Mouse (Mus musculus) c-Kit-negative CD71-positive TER-119-positive erythroid progenitor cells, embryonic 14.5 days (primary cell): ENCODE results near the gene Ahcyl1.
A peak's percentile ranks its signal among the peaks of the same experiment; 100 is the strongest.

Source experiments
- DNase-seq: peaks from one replicate; pipeline ENCODE4 v3.0.0-alpha.2; 2013; ENCODE audit warnings: low read depth, low spot score

The Ahcyl1 gene

GRCm38 (mm10) chr3:107703675-107704370, 7.5 kb upstream of the Ahcyl1 start:
- no peak for DNase-seq

- DNase-seq = no peak
Observed at GRCm38 (mm10) chr3:107701767-107702394, 5.5 kb upstream of the Ahcyl1 start.

- DNase-seq = no peak
Observed at GRCm38 (mm10) chr3:107700625-107701024, 4.3 kb upstream of the Ahcyl1 start.

GRCm38 (mm10) chr3:107696910-107697309, 550 bp upstream of the Ahcyl1 start:
- no peak for DNase-seq

GRCm38 (mm10) chr3:107695219-107695947, 977 bp downstream of the Ahcyl1 start:
- peak; percentile 27 for DNase-seq

- DNase-seq = no peak
Observed at GRCm38 (mm10) chr3:107694256-107694900, 2.0 kb downstream of the Ahcyl1 start.

- DNase-seq = no peak
Observed at GRCm38 (mm10) chr3:107690366-107690765, 6.0 kb downstream of the Ahcyl1 start.

- DNase-seq = no peak
Observed at GRCm38 (mm10) chr3:107689245-107689644, 7.1 kb downstream of the Ahcyl1 start.

GRCm38 (mm10) chr3:107688236-107688635, 8.1 kb downstream of the Ahcyl1 start:
- no peak for DNase-seq

GRCm38 (mm10) chr3:107686276-107686977, 9.9 kb downstream of the Ahcyl1 start:
- DNase-seq = no peak

- DNase-seq = no peak
Observed at GRCm38 (mm10) chr3:107685652-107686051, 10.7 kb downstream of the Ahcyl1 start.

- no peak for DNase-seq
Observed at GRCm38 (mm10) chr3:107683587-107683986, 12.8 kb downstream of the Ahcyl1 start.

GRCm38 (mm10) chr3:107680790-107681576, 15.4 kb downstream of the Ahcyl1 start:
- DNase-seq = no peak

- DNase-seq = no peak
Observed at GRCm38 (mm10) chr3:107671509-107671908, 24.9 kb downstream of the Ahcyl1 start.

GRCm38 (mm10) chr3:107670500-107670899, 25.9 kb downstream of the Ahcyl1 start:
- no peak for DNase-seq

- DNase-seq = no peak
Observed at GRCm38 (mm10) chr3:107668786-107669185, 27.6 kb downstream of the Ahcyl1 start.

- no peak for DNase-seq
Observed at GRCm38 (mm10) chr3:107667426-107667825, 28.9 kb downstream of the Ahcyl1 start.

GRCm38 (mm10) chr3:107664641-107665040, 31.7 kb downstream of the Ahcyl1 start:
- no peak for DNase-seq

GRCm38 (mm10) chr3:107659000-107659399, 37.4 kb downstream of the Ahcyl1 start:
- no peak for DNase-seq

GRCm38 (mm10) chr3:107656888-107657287, 39.5 kb downstream of the Ahcyl1 start:
- no peak for DNase-seq

- no peak for DNase-seq
Observed at GRCm38 (mm10) chr3:107656151-107656550, 40.2 kb downstream of the Ahcyl1 start.
